Mouse (Mus musculus): ENCODE data around the gene Filip1. TPM values are rescaled to one million over a fixed set of nuclear protein-coding genes. Genes with fewer than 3 reads are reported as not detected.

The Filip1 gene
- total and polyA plus RNA-seq, 3 experiments: 0.71 to 1.5 (median 1.3) TPM

- dilution Hi-C loops (cut with MboI; ENCODE audit: extremely low pct_ligation_motif_present, extremely low pct_unique_long_range_greater_than_20kb, low sequenced_read_pairs) (no loop called here), in situ Hi-C loops (cut with MboI; ENCODE audit: low pct_ligation_motif_present, low pct_unique_long_range_greater_than_20kb, low sequenced_read_pairs) (no loop called here)
- no peak overlapping the region; the same call in 1 of the 2 replicates for H3K4me2 ChIP-seq (ENCODE audit: insufficient read depth, low read depth, poor library complexity, severe bottlenecking)
- no peaks in the 10 kb centered on the region for H3K79me2 ChIP-seq (replicated peaks; ENCODE audit: control insufficient read depth, extremely low read depth, insufficient read depth, poor library complexity, severe bottlenecking)
- no peak overlapping the region for H3K4me3 ChIP-seq (replicated peaks in 1 of 3; ENCODE audit: low read depth in 2 of 3, low read length in 2 of 3, poor library complexity in 1 of 3)
- TF ChIP-seq TCF12 (IDR thresholded peaks at IDR 0.05; ENCODE audit: low read depth, low read length) (no peak), NELFE (IDR thresholded peaks at IDR 0.05; ENCODE audit: low read depth, low read length) (no peak), ZMIZ1 (IDR thresholded peaks at IDR 0.05; ENCODE audit: low read depth, low read length) (no peak), MEF2A (IDR thresholded peaks at IDR 0.05; ENCODE audit: borderline replicate concordance, low read depth, low read length) (no peak), MAZ (IDR thresholded peaks at IDR 0.05; ENCODE audit: low read depth, low read length) (no peak), TBP (conservative IDR thresholded peaks at IDR 0.05; ENCODE audit: low read depth, low read length) (no peak), SMC3 (IDR thresholded peaks at IDR 0.05; ENCODE audit: low read depth, low read length) (no peak)
- no peak overlapping the region for H3K27ac ChIP-seq (ENCODE audit: insufficient read depth, low read depth)
- no peaks in the 10 kb centered on the region for H3K27me3 ChIP-seq (replicated peaks)
- no peaks in the 10 kb centered on the region for H3K9me3 ChIP-seq (replicated peaks; ENCODE audit: low read length)
- no peak overlapping the region for H3K9ac ChIP-seq (ENCODE audit: insufficient read depth, low read depth)
- no peaks in the 10 kb centered on the region for H3K36me3 ChIP-seq (replicated peaks in 1 of 2; ENCODE audit: control insufficient read depth in 1 of 2, insufficient read depth in 1 of 2, low read length in 1 of 2)
- no peak for DNase-seq (ENCODE audit: extremely low read depth)
- peaks cover 0 to 3% of the 10 kb centered on the region in 2 experiments; a peak in 1 of 4 replicates for H3K4me1 ChIP-seq (ENCODE audit: control insufficient read depth in 1 of 2, insufficient read depth in 2 of 2)
Observed at GRCm38 (mm10) chr9:79958395-79958794, 54.3 kb downstream of the Filip1 start.

GRCm38 (mm10) chr9:79954944-79955343 lies 57.7 kb downstream of the Filip1 start:
- dilution Hi-C loops (cut with MboI; ENCODE audit: extremely low pct_ligation_motif_present, extremely low pct_unique_long_range_greater_than_20kb, low sequenced_read_pairs) (no loop called here), in situ Hi-C loops (cut with MboI; ENCODE audit: low pct_ligation_motif_present, low pct_unique_long_range_greater_than_20kb, low sequenced_read_pairs) (no loop called here)
- Histone ChIP-seq H3K4me1 (ENCODE audit: control insufficient read depth in 1 of 2, insufficient read depth in 2 of 2) (peaks cover 3 to 17% of the 10 kb centered on the region in 2 experiments; a peak in 3 of 4 replicates), H3K4me3 (replicated peaks in 1 of 3; ENCODE audit: low read depth in 2 of 3, low read length in 2 of 3, poor library complexity in 1 of 3) (no peak overlapping the region), H3K9me3 (replicated peaks; ENCODE audit: low read length) (no peaks in the 10 kb centered on the region), H3K27ac (ENCODE audit: insufficient read depth, low read depth) (no peak overlapping the region), H3K4me2 (ENCODE audit: insufficient read depth, low read depth, poor library complexity, severe bottlenecking) (no peak overlapping the region), H3K79me2 (replicated peaks; ENCODE audit: control insufficient read depth, extremely low read depth, insufficient read depth, poor library complexity, severe bottlenecking) (no peaks in the 10 kb centered on the region), H3K36me3 (replicated peaks in 1 of 2; ENCODE audit: control insufficient read depth in 1 of 2, insufficient read depth in 1 of 2, low read length in 1 of 2) (no peaks in the 10 kb centered on the region), H3K9ac (ENCODE audit: insufficient read depth, low read depth) (no peak overlapping the region), H3K27me3 (replicated peaks) (no peaks in the 10 kb centered on the region)
- TF ChIP-seq CHD1 (IDR thresholded peaks at IDR 0.05; ENCODE audit: low read depth, low read length): no peak
- TF ChIP-seq SIN3A (IDR thresholded peaks at IDR 0.05; ENCODE audit: low read length): no peak
- TF ChIP-seq POLR2AphosphoS2 (IDR thresholded peaks at IDR 0.05; ENCODE audit: low read depth, low read length): no peak
- no peak for DNase-seq (ENCODE audit: extremely low read depth)

- TF ChIP-seq TBP (conservative IDR thresholded peaks at IDR 0.05; ENCODE audit: low read depth, low read length) (0 out of 2 replicates have a peak, but pooled peaks have one; percentile 16), MEF2A (IDR thresholded peaks at IDR 0.05; ENCODE audit: borderline replicate concordance, low read depth, low read length) (0 out of 2 replicates have a peak, but pooled peaks have one; percentile 45), ELF1 (IDR thresholded peaks at IDR 0.05; ENCODE audit: low read depth, low read length) (peak; percentile 53), USF2 (conservative IDR thresholded peaks at IDR 0.05; ENCODE audit: low read depth, low read length) (no peak), CHD1 (IDR thresholded peaks at IDR 0.05; ENCODE audit: low read depth, low read length) (no peak), KAT2A (IDR thresholded peaks at IDR 0.05; ENCODE audit: insufficient replicate concordance, low read length) (no peak), ETS1 (conservative IDR thresholded peaks at IDR 0.05; ENCODE audit: low read depth, low read length) (no peak), GABPA (IDR thresholded peaks at IDR 0.05; ENCODE audit: insufficient replicate concordance, low read depth, low read length) (no peak), BHLHE40 (IDR thresholded peaks at IDR 0.05; ENCODE audit: low read depth, low read length) (no peak)
- in situ Hi-C loops (cut with MboI; ENCODE audit: low pct_ligation_motif_present, low pct_unique_long_range_greater_than_20kb, low sequenced_read_pairs) (no loop called here), dilution Hi-C loops (cut with MboI; ENCODE audit: extremely low pct_ligation_motif_present, extremely low pct_unique_long_range_greater_than_20kb, low sequenced_read_pairs) (no loop called here)
- Histone ChIP-seq H3K36me3 (replicated peaks in 1 of 2; ENCODE audit: control insufficient read depth in 1 of 2, insufficient read depth in 1 of 2, low read length in 1 of 2) (no peaks in the 10 kb centered on the region), H3K4me1 (ENCODE audit: control insufficient read depth in 1 of 2, insufficient read depth in 2 of 2) (peaks cover 5 to 22% of the 10 kb centered on the region in 2 experiments; a peak in 3 of 4 replicates), H3K4me2 (ENCODE audit: insufficient read depth, low read depth, poor library complexity, severe bottlenecking) (peak overlapping the region; percentile 98), H3K27ac (ENCODE audit: insufficient read depth, low read depth) (0 out of 2 replicates have a peak overlapping the region, but pooled peaks have one; percentile 4), H3K9me3 (replicated peaks; ENCODE audit: low read length) (no peaks in the 10 kb centered on the region), H3K9ac (ENCODE audit: insufficient read depth, low read depth) (peak overlapping the region; percentile 61; the same call in 1 of the 2 replicates), H3K4me3 (replicated peaks in 1 of 3; ENCODE audit: low read depth in 2 of 3, low read length in 2 of 3, poor library complexity in 1 of 3) (peak overlapping the region in 2 of 3 experiments; percentile 0 to 29), H3K79me2 (replicated peaks; ENCODE audit: control insufficient read depth, extremely low read depth, insufficient read depth, poor library complexity, severe bottlenecking) (no peaks in the 10 kb centered on the region), H3K27me3 (replicated peaks) (no peaks in the 10 kb centered on the region)
- DNase-seq (ENCODE audit: extremely low read depth): no peak
Observed at GRCm38 (mm10) chr9:79951984-79952383, 60.7 kb downstream of the Filip1 start.

Measured in CH12.LX (cell line).